Mouse (Mus musculus): ENCODE measurements around the gene Zfp609. TPM values are rescaled to one million over a fixed set of nuclear protein-coding genes. Genes with fewer than 3 reads are reported as not detected.
"Not testable (repeated sequence)": the region's sequence is repeated elsewhere in the genome, so short reads cannot be mapped to it uniquely, and the experiment has no call there.

Zfp609 gene
- polyA plus RNA-seq, 1 experiment from 2014 or later, result 6.2 TPM

GRCm38 (mm10) chr9:65700504-65700903 lies 126.9 kb downstream of the Zfp609 start:
- no peak overlapping the region for H3K27ac ChIP-seq
- H3K4me2 ChIP-seq, result no peak overlapping the region
- no peak overlapping the region for H3K9ac ChIP-seq
- H3K27me3 ChIP-seq, result no peaks in the 10 kb centered on the region
- peaks cover 8% of the 10 kb centered on the region; the same call in 1 of the 2 replicates for H3K4me1 ChIP-seq
- WGBS, result 84% methylated on average over 6 of the region's 6 CpGs
- ATAC-seq (ENCODE audit: borderline replicate concordance, extremely low read depth, low FRiP score, low TSS enrichment), result no peak
- H3K9me3 ChIP-seq, result no peaks in the 10 kb centered on the region
- H3K4me3 ChIP-seq, result no peak overlapping the region
- H3K36me3 ChIP-seq, result peaks cover 68% of the 10 kb centered on the region

GRCm38 (mm10) chr9:65697992-65698391 lies 129.4 kb downstream of the Zfp609 start:
- Histone ChIP-seq H3K4me3 (no peak overlapping the region), H3K27ac (no peak overlapping the region), H3K4me1 (peaks cover 9% of the 10 kb centered on the region; the same call in 1 of the 2 replicates), H3K9me3 (no peaks in the 10 kb centered on the region), H3K9ac (no peak overlapping the region), H3K27me3 (no peaks in the 10 kb centered on the region), H3K4me2 (no peak overlapping the region), H3K36me3 (peaks cover 67% of the 10 kb centered on the region)
- no peak for ATAC-seq (ENCODE audit: borderline replicate concordance, extremely low read depth, low FRiP score, low TSS enrichment)

GRCm38 (mm10) chr9:65697356-65697755 lies 130.0 kb downstream of the Zfp609 start:
- H3K27me3 ChIP-seq, result no peaks in the 10 kb centered on the region
- H3K27ac ChIP-seq, result no peak overlapping the region
- peaks cover 72% of the 10 kb centered on the region for H3K36me3 ChIP-seq
- H3K9ac ChIP-seq, result no peak overlapping the region
- no peak for ATAC-seq (ENCODE audit: borderline replicate concordance, extremely low read depth, low FRiP score, low TSS enrichment)
- H3K9me3 ChIP-seq, result no peaks in the 10 kb centered on the region
- 84% methylated on average over 7 of the region's 7 CpGs for WGBS
- H3K4me3 ChIP-seq, result no peak overlapping the region
- H3K4me1 ChIP-seq, result peaks cover 15% of the 10 kb centered on the region
- no peak overlapping the region for H3K4me2 ChIP-seq

GRCm38 (mm10) chr9:65696337-65696736 lies 131.0 kb downstream of the Zfp609 start:
- Histone ChIP-seq H3K4me2 (no peak overlapping the region), H3K4me1 (peaks cover 19% of the 10 kb centered on the region), H3K27ac (peak overlapping the region; percentile 66), H3K4me3 (no peak overlapping the region), H3K27me3 (no peaks in the 10 kb centered on the region), H3K36me3 (peaks cover 67% of the 10 kb centered on the region), H3K9ac (no peak overlapping the region), H3K9me3 (no peaks in the 10 kb centered on the region)
- no peak for ATAC-seq (ENCODE audit: borderline replicate concordance, extremely low read depth, low FRiP score, low TSS enrichment)

- Histone ChIP-seq H3K36me3 (peaks cover 65% of the 10 kb centered on the region), H3K4me1 (peaks cover 19% of the 10 kb centered on the region), H3K27me3 (no peaks in the 10 kb centered on the region), H3K27ac (peak overlapping the region; percentile 66; the same call in 1 of the 2 replicates), H3K4me3 (no peak overlapping the region), H3K4me2 (no peak overlapping the region), H3K9me3 (no peaks in the 10 kb centered on the region), H3K9ac (no peak overlapping the region)
- WGBS, result 55% methylated on average over 3 of the region's 3 CpGs
- ATAC-seq (ENCODE audit: borderline replicate concordance, extremely low read depth, low FRiP score, low TSS enrichment), result peak; percentile 60
Measured at GRCm38 (mm10) chr9:65695646-65696045, 131.7 kb downstream of the Zfp609 start.

- peak overlapping the region; percentile 41 for H3K27ac ChIP-seq
- H3K27me3 ChIP-seq, result no peaks in the 10 kb centered on the region
- no peak overlapping the region for H3K9ac ChIP-seq
- H3K36me3 ChIP-seq, result peaks cover 59% of the 10 kb centered on the region
- no peaks in the 10 kb centered on the region for H3K9me3 ChIP-seq
- ATAC-seq (ENCODE audit: borderline replicate concordance, extremely low read depth, low FRiP score, low TSS enrichment), result peak; percentile 41; the same call in 1 of the 2 replicates
- H3K4me3 ChIP-seq, result no peak overlapping the region
- 32% methylated on average over 5 of the region's 5 CpGs for WGBS
- H3K4me2 ChIP-seq, result no peak overlapping the region
- peaks cover 19% of the 10 kb centered on the region for H3K4me1 ChIP-seq
Measured at GRCm38 (mm10) chr9:65692959-65693603, 134.3 kb downstream of the Zfp609 start.

- no peak overlapping the region for H3K9ac ChIP-seq
- H3K4me1 ChIP-seq, result peaks cover 19% of the 10 kb centered on the region
- no peak for ATAC-seq (ENCODE audit: borderline replicate concordance, extremely low read depth, low FRiP score, low TSS enrichment)
- no peak overlapping the region for H3K4me2 ChIP-seq
- no peak overlapping the region for H3K4me3 ChIP-seq
- 57% methylated on average over 3 of the region's 3 CpGs for WGBS
- no peaks in the 10 kb centered on the region for H3K27me3 ChIP-seq
- peak overlapping the region; percentile 41 for H3K27ac ChIP-seq
- H3K36me3 ChIP-seq, result peaks cover 60% of the 10 kb centered on the region
- H3K9me3 ChIP-seq, result no peaks in the 10 kb centered on the region
Measured at GRCm38 (mm10) chr9:65692466-65692865, 134.9 kb downstream of the Zfp609 start.

- H3K27ac ChIP-seq, result not testable (repeated sequence)
- peaks cover 64% of the 10 kb centered on the region for H3K36me3 ChIP-seq
Measured at GRCm38 (mm10) chr9:65689869-65690268, 137.5 kb downstream of the Zfp609 start.

GRCm38 (mm10) chr9:65684704-65685103 lies 142.7 kb downstream of the Zfp609 start:
- Histone ChIP-seq H3K36me3 (peaks cover 35% of the 10 kb centered on the region), H3K27me3 (no peaks in the 10 kb centered on the region), H3K4me3 (no peak overlapping the region), H3K4me2 (no peak overlapping the region), H3K9me3 (no peaks in the 10 kb centered on the region), H3K27ac (no peak overlapping the region), H3K9ac (no peak overlapping the region), H3K4me1 (peaks cover 28% of the 10 kb centered on the region)
- 85% methylated on average over 2 of the region's 2 CpGs for WGBS
- ATAC-seq (ENCODE audit: borderline replicate concordance, extremely low read depth, low FRiP score, low TSS enrichment), result no peak

More at GRCm38 (mm10) chr9:65689869-65690268, 137.5 kb downstream of the Zfp609 start:
- not testable (repeated sequence) for H3K4me2 ChIP-seq; ATAC-seq (ENCODE audit: borderline replicate concordance, extremely low read depth, low FRiP score, low TSS enrichment); H3K9me3 ChIP-seq; H3K27me3 ChIP-seq; H3K9ac ChIP-seq; H3K4me3 ChIP-seq
- 79% methylated on average over 2 of the region's 2 CpGs for WGBS
- peaks cover 11% of the 10 kb centered on the region for H3K4me1 ChIP-seq

- Histone ChIP-seq H3K4me2 (no peak overlapping the region), H3K4me1 (peaks cover 44% of the 10 kb centered on the region), H3K27me3 (no peaks in the 10 kb centered on the region), H3K27ac (no peak overlapping the region), H3K9me3 (no peaks in the 10 kb centered on the region), H3K4me3 (no peak overlapping the region), H3K9ac (no peak overlapping the region), H3K36me3 (peaks cover 25% of the 10 kb centered on the region)
- WGBS, result 67% methylated on average over 1 of the region's 1 CpGs
- no peak for ATAC-seq (ENCODE audit: borderline replicate concordance, extremely low read depth, low FRiP score, low TSS enrichment)
Measured at GRCm38 (mm10) chr9:65682994-65683393, 144.4 kb downstream of the Zfp609 start.

- no peak overlapping the region for H3K27ac ChIP-seq
- no peak for ATAC-seq (ENCODE audit: borderline replicate concordance, extremely low read depth, low FRiP score, low TSS enrichment)
- 83% methylated on average over 3 of the region's 3 CpGs for WGBS
- H3K36me3 ChIP-seq, result peaks cover 18% of the 10 kb centered on the region
- no peak overlapping the region for H3K9ac ChIP-seq
- peaks cover 52% of the 10 kb centered on the region for H3K4me1 ChIP-seq
- no peak overlapping the region for H3K4me2 ChIP-seq
- no peak overlapping the region for H3K4me3 ChIP-seq
- no peaks in the 10 kb centered on the region for H3K27me3 ChIP-seq
- no peaks in the 10 kb centered on the region for H3K9me3 ChIP-seq
Measured at GRCm38 (mm10) chr9:65682183-65682582, 145.2 kb downstream of the Zfp609 start.

GRCm38 (mm10) chr9:65681634-65681940 lies 145.8 kb downstream of the Zfp609 start:
- 88% methylated on average over 2 of the region's 2 CpGs for WGBS
- Histone ChIP-seq H3K4me1 (peaks cover 53% of the 10 kb centered on the region), H3K4me3 (no peak overlapping the region), H3K27me3 (no peaks in the 10 kb centered on the region), H3K4me2 (0 out of 2 replicates have a peak overlapping the region, but pooled peaks have one; percentile 7), H3K9ac (no peak overlapping the region; the same call in 1 of the 2 replicates), H3K36me3 (peaks cover 12% of the 10 kb centered on the region), H3K9me3 (no peaks in the 10 kb centered on the region), H3K27ac (0 out of 2 replicates have a peak overlapping the region, but pooled peaks have one; percentile 9)
- ATAC-seq (ENCODE audit: borderline replicate concordance, extremely low read depth, low FRiP score, low TSS enrichment), result no peak
